Mouse (Mus musculus): ENCODE measurements around the gene Tmem62.
A peak's percentile ranks its signal among the peaks of the same experiment; 100 is the strongest.
"Not testable (repeated sequence)": the region's sequence is repeated elsewhere in the genome, so short reads cannot be mapped to it uniquely, and the experiment has no call there.

The Tmem62 gene

DNA sequence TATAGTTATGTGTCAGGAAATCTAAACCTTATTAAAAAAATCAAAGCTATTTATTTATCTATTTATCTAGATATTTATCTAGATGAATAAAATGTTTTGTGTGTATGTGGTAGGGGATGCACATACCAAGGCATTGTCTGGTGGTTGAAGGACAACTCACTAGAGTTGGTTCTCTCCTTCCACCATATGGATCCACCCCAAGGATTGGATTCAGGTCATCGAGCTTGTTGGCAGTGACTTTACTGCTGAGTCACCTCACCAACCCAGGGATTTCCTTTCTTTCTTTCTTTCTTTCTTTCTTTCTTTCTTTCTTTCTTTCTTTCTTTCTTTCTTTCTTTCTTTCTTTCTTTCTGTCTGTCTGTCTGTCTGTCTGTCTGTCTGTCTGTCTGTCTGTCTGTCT lies 19.8 kb downstream of the Tmem62 start:
- not testable (repeated sequence) for DNase-seq (ENCODE audit: low spot score in 2 of 2)

DNA sequence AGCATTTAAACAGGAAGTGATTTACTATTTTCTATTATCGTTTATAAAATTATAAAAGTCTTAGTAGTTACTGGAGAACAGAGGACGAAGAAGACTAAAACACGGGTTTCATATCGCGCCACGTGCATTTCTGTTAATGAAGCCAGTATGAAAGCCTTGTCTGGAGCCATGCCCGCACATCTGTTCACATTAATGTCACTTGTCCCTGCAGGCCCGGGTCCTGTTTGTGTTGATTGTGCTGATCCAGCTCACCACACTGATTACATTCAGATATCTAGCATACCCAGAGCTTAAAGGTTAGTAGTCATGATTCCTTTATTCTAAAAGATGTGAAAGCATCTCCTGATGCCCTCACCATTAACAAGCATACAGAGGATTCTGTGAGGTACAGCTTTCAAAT lies 22.0 kb downstream of the Tmem62 start:
- no peak for DNase-seq (ENCODE audit: low spot score in 2 of 2)

DNA sequence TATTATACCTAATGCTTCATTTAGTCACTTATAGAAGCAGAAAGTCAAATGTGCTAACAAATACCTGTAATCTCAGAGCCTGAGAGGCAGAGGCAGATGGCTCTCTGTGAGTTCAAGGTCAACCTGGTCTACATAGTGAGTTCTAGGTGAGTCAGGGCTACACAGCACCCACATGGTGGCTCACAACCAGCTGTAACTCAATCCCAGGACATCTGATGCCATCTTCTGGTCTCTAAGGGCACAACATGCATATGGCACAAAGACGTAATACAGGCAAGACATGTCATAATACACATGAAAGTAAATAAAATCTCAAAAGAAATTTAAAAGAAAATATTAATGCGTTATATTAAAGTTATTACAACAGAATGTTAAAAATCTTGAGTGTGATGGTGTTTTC lies 26.8 kb downstream of the Tmem62 start:
- DNase-seq (ENCODE audit: low spot score in 2 of 2) = no peak

DNA sequence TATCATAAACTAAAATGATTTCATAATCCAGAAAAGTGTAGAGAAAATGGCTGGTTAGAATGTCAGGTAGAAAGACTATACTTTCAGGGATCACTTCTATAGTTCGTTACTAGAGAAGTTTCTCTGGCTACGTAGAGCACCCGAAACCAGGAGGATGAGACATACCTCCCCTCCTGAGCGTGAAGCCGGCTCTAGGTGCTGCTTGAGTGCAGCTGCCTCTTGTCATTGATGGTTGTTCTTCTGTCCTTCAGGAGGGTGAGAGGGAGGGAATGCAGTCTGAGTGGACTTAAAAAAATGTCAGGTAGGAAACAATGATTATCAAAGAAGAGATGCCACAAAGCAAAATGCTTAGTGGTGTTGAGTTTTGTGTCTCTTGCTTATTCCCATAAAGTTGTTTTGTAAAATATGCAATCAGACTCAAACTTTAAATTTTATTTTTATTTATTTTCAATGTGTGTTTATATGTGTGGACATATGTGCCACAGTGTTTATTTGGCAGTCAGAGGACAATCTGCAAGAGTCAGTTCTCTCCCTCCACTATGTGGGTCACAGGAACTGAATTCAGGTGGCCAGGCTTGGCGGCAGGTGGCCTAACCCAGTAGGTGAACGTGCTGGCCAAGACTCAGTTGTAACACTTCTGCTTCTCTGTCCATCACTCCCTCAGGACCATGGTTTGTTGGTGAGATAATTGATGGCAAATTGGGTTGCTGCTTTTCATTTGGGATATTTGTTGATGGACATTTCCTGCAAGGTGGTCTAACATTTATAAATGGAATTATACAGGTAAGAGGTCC lies 27.4 kb downstream of the Tmem62 start:
- no peak for DNase-seq (ENCODE audit: low spot score in 2 of 2)

DNA sequence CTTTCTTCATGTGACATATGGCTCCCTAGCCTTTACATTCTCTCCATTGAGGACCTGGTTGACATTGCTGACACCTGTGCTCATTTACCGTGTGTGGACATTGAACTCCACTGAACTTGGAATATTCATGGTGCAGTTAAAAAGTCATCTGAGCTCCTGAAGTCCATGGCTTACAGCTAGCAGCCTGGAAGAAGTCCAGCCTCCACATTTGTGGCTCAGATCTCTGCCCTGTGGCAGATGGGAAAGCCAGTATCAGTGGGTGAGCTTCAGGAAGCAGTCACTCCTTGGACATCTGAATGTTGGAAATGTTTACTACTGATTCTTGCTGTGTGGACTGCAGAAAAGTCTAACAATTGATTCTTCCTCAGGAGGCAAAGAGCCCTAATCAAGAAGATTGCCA lies 30.2 kb downstream of the Tmem62 start:
- no peak for DNase-seq (ENCODE audit: low spot score in 2 of 2)

DNA sequence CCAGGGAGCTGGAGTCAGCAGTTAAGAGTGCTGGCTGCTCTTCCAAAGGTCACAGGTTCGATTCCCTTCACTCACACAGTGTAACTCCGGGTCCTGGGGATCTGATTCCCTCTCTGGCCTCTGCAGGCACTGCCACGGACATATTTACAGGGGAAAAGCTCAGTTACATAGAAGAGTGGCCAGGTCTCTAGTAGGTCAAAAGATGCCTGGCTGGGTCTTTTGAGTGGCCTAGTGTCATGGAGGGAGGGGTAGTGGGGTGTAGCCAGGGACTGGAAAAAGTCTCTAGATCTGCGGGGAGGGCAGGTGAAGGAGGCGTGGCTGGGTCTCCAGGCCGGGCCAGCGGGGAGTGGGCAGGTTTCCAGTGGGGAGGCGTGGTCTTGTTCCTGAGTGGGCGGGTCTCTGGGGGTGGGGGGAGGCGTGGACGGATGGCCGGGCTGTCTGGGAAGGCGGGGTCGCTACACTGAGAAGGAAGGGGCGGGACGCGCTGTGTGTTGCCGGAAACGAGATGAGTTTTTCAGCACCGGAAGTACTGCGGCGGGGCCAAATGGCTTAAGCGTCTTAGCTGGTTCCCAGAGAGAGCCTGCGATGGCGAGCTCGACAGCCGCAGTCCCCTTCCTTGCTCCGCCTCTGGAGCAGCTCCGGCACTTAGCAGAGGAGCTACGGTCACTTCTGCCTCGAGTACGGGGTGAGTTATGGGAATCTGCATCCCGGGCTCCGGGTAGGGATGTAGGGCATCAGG lies 31.3 kb downstream of the Tmem62 start, which contains the start of gene Ccndbp1:
TSS of gene Ccndbp1 (plus strand) at position 479 of the 739 bp plus-strand sequence.
- DNase-seq (ENCODE audit: low spot score in 2 of 2) = peak; percentile 83 to 94

DNA sequence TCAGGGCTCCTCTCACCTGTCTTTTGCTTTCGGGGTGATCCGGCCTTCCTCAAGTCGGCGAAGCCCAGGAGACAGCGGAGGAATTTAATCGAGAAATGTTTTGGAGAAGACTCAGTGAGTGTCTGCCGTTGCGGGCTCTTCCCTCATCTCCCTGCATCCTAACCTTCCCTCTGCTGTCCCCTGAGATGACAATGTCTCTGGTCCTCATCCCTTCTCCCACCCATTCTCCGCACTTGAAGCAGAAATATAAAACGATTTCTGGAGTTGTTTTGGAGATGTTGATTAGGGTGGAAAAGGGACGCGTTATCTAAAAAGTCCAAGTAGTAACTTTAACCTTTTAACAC lies 31.8 kb downstream of the Tmem62 start:
- DNase-seq (ENCODE audit: low spot score in 2 of 2) = no peak

DNA sequence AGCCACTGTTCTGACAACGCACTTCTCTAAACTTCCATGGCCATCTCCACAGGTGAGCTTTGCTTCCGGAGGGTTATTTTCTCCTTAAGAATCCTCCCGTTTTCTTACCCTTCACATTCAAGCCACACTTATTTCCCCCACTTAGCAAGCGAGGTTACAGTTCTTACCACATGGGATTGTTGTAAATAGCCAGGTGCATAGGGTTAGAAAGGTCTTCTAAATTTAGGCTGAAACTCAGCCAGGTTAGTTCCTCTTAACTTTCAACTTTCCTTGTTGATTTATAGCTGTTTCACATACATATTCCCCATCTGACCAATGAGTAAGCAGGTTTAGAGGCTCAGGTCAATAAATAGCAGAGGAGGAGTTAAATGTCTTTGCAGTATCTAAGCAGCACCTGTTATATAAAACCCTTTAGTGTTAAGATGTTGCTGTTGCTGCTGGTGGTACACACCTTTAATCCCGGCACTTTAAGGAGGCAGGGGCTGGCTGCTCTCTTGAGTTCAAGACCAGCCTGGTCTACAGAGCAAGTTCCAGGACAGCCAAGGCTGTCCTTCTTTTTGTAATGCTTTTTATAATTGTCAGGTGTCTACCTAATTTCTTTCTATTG lies 32.4 kb downstream of the Tmem62 start:
- DNase-seq (ENCODE audit: low spot score in 2 of 2) = no peak

DNA sequence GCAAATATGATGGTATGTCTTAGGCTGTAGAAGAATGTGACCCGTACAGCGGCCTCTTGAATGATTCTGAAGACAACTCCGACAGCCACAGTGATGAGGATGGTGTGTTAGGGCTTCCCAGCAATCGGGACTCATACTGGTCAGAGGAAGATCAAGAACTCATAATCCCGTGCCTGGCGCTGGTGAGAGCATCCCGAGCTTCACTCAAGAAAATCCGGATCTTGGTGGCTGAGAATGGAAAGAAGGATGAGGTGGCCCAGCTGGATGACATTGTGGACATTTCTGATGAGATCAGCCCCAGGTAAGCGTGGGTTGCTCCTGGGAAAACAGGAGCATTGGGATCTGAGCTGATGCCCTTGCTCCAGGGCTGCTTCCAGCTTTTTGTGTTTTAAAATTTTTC lies 35.9 kb downstream of the Tmem62 start:
- DNase-seq (ENCODE audit: low spot score in 2 of 2) = no peak

DNA sequence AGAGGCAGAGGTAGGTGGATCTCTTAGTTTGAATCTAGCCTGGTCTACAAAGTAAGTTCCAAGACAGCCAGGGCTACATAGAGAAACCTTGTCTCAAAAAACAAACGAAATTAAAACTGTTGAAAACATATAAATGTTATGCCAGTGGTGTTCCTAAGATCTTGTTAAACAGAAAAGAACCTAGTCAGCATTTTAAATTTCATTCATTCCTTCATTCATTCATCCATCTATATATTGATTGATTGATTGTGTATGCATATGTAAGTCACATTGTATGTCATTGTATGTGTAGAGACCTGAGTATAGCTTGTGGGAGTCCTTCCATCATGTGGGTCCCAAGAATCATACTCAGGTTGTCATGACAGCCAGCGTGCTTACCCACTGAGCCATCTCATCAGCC lies 38.7 kb downstream of the Tmem62 start:
- no peak for DNase-seq (ENCODE audit: low spot score in 2 of 2)

DNA sequence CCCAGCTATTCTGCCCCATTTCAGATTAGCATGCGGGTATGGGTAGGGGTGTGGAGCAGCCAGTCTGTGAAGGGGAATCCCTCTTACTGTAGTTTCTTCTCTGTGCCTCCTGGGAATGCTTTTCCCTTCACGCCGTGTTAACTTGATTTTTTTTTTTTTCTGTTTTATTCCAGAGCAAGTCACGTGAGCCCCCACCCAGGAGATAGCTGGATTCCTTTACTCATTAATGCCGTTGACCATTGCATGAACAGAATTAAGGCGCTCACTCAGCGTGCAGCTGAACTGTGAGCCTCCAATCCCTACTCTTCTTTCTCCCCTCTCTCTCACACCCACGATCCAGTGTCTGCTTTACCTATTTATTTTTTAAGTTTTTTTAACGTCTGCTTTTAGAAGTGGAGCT lies 39.4 kb downstream of the Tmem62 start:
- DNase-seq (ENCODE audit: low spot score in 2 of 2) = no peak

DNA sequence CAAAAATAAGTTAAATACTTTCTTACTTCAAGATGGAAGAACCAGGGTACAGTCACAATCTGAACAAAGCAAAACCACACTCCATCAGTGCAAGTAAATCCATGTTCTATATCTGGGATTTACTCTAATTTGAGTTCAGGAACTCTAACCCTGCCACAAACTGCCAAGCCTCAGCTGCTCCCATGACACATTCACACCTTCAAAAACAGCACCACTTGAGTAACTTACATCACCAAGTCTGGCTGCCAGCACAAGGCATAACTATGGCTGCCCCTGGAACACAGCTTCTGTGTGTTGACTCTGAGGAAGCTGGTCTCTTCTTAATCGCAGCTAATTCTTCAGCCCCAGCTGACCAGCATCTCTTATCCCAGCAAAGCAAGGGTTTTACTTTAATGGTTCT lies 40.3 kb downstream of the Tmem62 start:
- DNase-seq (ENCODE audit: low spot score in 2 of 2) = no peak

DNA sequence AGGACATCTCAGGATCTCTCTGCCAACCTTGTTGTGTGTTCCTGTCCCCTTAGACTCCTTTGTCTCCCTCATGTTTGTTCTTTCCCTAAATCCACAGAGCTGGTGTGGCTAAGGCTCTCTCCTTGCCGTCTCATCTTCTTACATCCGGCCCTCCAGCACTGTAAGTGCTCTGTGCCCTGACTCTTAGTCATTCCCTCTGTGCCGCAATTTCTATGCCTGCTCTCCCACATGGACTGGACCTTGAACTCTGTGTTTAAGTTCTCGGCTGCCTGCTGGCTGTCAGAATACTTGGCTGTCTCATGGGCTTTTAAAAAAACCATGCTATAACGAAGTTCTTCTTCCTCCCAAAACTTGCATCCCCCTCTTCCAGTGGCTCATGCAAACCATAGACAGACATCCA lies 46.1 kb downstream of the Tmem62 start:
- no peak for DNase-seq (ENCODE audit: low spot score in 2 of 2)

DNA sequence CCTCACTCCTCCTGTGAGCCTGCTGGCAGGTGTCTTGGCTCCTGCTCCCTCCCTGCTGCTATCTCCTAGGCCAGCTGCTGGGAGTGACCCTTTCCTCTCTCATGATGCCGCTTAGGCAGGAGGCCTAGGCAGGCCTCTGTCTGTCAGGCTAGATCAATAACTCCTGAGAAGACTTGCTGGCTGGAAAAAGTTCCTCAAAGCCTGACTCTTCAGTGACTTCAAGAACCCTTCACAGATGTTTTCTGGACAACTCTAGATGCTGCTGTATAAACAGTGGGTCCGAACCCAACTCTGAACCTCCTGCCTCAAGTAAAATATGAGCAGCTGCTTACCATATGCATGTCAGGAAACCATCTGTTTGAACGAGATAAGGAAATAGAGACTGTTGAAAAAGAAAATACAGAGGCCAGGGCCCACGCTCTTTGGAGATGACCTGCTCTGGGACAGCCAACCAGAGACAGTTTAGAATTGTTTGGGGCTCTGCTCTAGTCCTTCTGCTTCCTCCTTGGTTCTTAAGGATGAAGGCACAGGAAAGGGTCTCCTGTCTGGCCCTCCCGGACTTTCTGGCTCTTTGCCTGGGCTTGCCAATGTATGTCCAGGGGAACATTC lies 60.0 kb downstream of the Tmem62 start, which contains the start of gene Epb42:
TSS of gene Epb42 (minus strand) at position 340 of the 609 bp plus-strand sequence.
- DNase-seq (ENCODE audit: low spot score in 2 of 2) = no peak

DNA sequence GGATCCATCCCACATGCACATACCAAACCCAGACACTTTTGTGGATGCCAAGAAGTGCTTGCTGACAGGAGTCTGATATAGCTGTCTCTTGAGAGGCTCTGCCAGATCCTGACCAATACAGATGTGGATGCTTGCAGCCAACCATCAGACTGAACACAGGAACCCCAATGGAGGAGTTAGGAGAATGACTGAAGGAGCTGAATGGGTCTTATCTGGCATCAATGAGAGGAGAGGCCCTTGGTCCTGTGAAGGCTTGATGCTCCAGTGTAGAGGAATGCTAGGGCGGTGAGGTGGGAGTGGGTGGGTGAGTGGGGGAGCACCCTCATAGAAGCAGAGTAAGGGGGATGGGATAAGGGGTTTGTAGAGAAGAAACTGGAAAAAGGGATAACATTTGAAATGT lies 62.0 kb downstream of the Tmem62 start:
- DNase-seq (ENCODE audit: low spot score in 2 of 2) = not testable (repeated sequence)

DNA sequence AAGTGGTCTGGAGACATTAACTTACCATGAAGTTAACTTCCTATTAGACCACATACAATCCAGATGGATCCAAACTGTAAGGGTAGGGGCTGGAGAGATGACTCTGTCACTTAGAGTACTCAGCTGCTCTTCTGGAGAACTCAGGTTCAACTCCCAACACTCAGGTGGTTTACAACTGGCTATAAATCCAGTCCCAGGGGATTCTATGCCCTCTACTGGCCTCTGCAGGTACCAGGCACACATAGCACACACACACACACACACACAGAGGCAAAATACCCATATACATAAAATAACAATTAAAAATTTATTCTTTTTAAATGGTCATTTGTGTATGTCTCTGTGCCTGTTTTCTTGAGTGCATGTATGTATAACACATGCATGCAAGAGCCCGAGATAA lies 62.6 kb downstream of the Tmem62 start:
- DNase-seq (ENCODE audit: low spot score in 2 of 2) = no peak

DNA sequence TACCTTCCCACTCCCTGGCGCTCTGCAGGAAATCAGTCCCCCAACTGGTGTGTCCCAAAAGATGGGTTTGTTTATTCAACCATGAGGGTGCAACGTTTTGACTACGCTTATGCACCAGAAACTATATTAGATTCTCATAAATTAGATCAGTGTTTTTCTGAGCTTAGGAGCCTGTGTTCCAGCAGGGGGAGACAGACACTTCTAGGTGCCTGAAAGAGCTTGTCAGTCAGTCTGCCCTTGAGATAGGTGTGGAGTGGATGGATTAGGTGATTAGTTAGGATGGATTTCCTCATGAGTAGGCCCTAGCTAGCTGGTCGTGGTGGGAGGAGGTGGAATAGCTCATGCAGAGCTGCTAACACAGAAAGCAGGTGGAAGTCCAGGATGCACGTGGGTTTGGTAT lies 64.3 kb downstream of the Tmem62 start:
- peak in 1 of 2 experiments; percentile 10 for DNase-seq (ENCODE audit: low spot score in 2 of 2)

DNA sequence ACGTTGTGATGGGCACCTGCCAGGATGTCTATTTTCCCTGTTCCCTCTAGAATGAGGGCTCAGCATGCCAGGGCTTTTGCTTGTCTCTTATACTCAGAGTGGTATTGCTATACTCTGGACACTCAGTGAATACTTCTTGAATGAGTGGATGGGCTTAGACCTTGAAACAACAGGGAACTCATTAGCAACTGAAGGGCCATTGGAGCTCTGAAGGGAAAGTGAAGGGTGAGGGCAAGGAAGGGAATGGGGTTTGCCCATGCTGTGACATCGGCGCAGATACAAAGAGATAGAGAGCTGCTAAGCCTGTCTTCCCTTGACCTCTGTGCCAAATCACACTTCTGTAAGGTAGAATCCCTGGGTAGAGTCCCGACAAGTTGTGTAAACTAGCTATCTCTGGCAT lies 68.8 kb downstream of the Tmem62 start:
- no peak for DNase-seq (ENCODE audit: low spot score in 2 of 2)

DNA sequence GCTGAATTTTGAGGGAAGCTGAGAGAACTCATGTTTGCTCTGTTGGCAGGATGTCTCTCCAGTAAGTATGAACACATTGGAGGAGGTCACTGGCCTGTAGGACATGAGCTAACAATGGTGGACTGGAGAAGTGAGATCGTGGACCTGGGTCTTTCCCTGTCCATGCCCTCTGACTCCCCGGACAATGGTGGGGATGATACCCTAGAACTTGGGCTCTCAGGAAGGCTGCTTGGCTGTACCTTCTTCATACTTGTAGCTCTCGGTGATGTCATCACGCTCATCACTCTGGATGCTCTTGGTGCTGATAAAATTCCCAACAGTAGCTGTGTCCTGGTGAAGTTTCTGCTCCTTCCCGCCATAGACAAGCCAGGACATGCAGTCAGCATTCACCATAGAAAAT lies 75.4 kb downstream of the Tmem62 start:
- DNase-seq (ENCODE audit: low spot score in 2 of 2) = no peak

DNA sequence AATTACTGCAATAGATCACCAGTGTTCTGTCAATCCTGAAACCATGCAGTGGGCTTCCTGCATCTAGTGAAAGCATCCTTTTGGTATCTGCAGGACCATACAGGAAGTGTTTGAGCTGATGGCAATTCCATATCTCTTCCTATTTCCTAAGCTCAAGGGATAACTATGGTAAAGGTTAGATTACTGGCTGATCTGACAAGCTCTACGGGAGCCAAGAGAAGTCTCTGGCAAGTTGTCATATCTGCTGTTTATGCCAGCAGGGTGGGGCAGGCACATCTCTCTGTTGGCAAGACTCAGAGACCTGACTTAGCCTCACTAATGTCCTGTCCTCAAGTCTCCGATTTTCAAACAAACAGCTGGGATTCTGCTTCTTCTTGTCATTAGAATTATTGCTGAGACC lies 77.2 kb downstream of the Tmem62 start:
- DNase-seq (ENCODE audit: low spot score in 2 of 2) = no peak

DNA sequence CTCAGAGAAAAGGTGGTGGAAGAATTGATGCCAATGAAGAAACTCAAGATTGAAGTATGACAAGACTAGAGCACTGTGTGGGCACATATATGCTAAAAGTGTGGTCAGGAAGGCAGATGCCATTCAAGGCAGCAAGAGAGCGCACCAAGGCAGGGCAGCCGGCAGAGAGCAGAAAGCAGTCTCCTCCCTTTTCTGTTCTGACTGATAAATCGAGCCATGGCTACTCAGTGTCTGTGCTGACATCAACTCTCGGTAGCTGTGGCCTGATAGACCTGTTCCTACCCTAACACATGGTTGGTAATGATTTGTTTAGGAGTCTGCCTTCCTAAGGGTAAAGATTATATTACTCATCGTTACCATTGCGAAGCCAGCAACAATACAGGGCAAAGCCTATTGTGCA lies 79.1 kb downstream of the Tmem62 start:
- DNase-seq (ENCODE audit: low spot score in 2 of 2) = no peak

All from urinary bladder, postnatal 36 days (tissue).